Mouse (Mus musculus) layer of hippocampus, adult 2 months (tissue): ENCODE data around the gene Bcs1l. TPM values are rescaled to one million over a fixed set of nuclear protein-coding genes. Genes with fewer than 3 reads are reported as not detected.
A peak's percentile ranks its signal among the peaks of the same experiment; 100 is the strongest.

Experiments used
- DNase-seq, 2 experiments: peaks; one replicate each; pipeline ENCODE4 v3.0.0; 2022; ENCODE audit warnings: low spot score in 2 of 2
- H3K27ac ChIP-seq: fragments of 200-600 bp; 2 replicates; pipeline ENCODE4 v1.8.1; 2022
- H3K4me3 ChIP-seq: fragments of 200-600 bp; 2 replicates; pipeline ENCODE4 v1.8.1; 2022; ENCODE audit warnings: mild to moderate bottlenecking
- CTCF ChIP-seq: fragments of 200-600 bp; conservative IDR thresholded peaks from 2 replicates; pipeline ENCODE4 v1.8.1; 2022; ENCODE audit warnings: antibody characterized with exemption, mild to moderate bottlenecking, moderate library complexity
- microRNA-seq, 2 experiments: library from miRNA; unstranded; fragments of <30 nt; microRNA quantifications; one replicate each; pipeline ENCODE4 v1.2.0; 2021
- total RNA-seq, 2 experiments: library from RNA; stranded (reverse); gene quantifications; 2 replicates each; pipeline ENCODE4 v1.2.3; 2021

The Bcs1l gene
- total RNA-seq, 2 experiments from 2014 or later = 23.7 to 24.8 TPM

- peak overlapping the region; percentile 84 for H3K27ac ChIP-seq
Observed at GRCm38 (mm10) chr1:74600501-74601266, 12.6 kb downstream of the Bcs1l start.

DNA sequence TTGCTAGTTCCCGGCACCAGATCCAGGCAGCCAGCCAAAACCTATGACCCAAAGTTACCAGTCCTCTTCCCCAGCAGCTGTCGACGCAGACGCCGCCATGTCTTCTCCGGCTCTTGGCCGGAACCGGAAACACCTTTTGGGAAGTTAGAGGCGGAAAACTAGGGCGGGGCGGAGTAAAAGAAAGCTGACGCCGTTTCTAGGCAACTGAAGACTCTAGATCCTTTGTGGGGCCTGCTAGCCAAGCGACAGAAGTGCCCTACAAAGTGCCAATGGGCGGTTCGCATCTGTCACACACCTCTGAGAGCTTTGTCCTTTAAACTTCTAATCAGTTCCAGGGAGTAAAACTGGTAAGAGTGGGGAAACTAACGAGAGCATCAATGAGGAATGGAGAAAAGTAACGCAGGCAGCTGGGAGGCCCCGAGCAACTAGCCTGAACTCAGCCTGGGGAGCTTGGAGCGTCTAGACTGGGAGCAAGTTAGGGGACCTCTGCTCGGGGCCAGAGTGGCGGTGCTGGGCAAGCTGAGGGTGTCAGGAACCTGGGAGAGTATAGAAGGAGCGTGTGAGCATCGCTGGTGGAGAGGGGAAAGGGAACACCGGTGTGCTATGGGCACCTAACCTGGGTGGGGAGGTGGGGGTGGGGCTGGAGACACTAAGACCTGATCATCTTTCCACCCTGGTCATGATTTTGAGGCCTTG is 13.3 kb downstream of the Bcs1l start, which contains the start of the genes Rnf25 and Stk36:
Gene Rnf25, minus strand, starts transcription at position 131 of the 696 bp plus-strand sequence.
Gene Stk36, plus strand, starts transcription at position 179 of the 696 bp plus-strand sequence.
- peak; percentile 84 to 92 for DNase-seq
- peak within 1 kb of the TSS; percentile 84 for H3K27ac ChIP-seq

More at GRCm38 (mm10) chr1:74600501-74601266, 12.6 kb downstream of the Bcs1l start:
- H3K4me3 ChIP-seq = peak overlapping the region; percentile 74
- TF ChIP-seq CTCF = no peak
- DNase-seq = no peak

GRCm38 (mm10) chr1:74624183-74624582 is 36.1 kb downstream of the Bcs1l start:
- no peak for TF ChIP-seq CTCF

More for the DNA sequence above, 13.3 kb downstream of the Bcs1l start, which contains the start of the genes Rnf25 and Stk36:
- peak within 1 kb of the TSS; percentile 74 for H3K4me3 ChIP-seq
- TF ChIP-seq CTCF = no peak

GRCm38 (mm10) chr1:74626076-74626475 is 38.0 kb downstream of the Bcs1l start:
- no peak overlapping the region for H3K4me3 ChIP-seq
- no peak for TF ChIP-seq CTCF
- H3K27ac ChIP-seq = no peak overlapping the region
- no peak for DNase-seq

More at GRCm38 (mm10) chr1:74624183-74624582, 36.1 kb downstream of the Bcs1l start:
- Histone ChIP-seq H3K4me3 (no peak overlapping the region), H3K27ac (no peak overlapping the region)
- no peak for DNase-seq

GRCm38 (mm10) chr1:74628001-74628400 is 39.9 kb downstream of the Bcs1l start:
- H3K4me3 ChIP-seq = no peak overlapping the region
- TF ChIP-seq CTCF = no peak
- H3K27ac ChIP-seq = no peak overlapping the region
- DNase-seq = no peak

- Histone ChIP-seq H3K4me3 (no peak overlapping the region), H3K27ac (no peak overlapping the region)
- DNase-seq = no peak
- TF ChIP-seq CTCF = no peak
Observed at GRCm38 (mm10) chr1:74632734-74633133, 44.6 kb downstream of the Bcs1l start.

Small RNA genes lying within 50 kb of the gene (microRNA-seq; reads per million reads assigned to microRNA genes)
- 0 reads per million in 2 experiments for gene Gm25035

Other genes with a start within 250 kb of the Bcs1l start
- gene Catip, start 226.2 kb upstream of the Bcs1l start, total RNA-seq = 1 to 10 TPM; 1.1 to 1.8 TPM
- gene Slc11a1, start 213.1 kb upstream of the Bcs1l start, total RNA-seq = 1 to 10 TPM; 3.1 to 3.9 TPM
- 10 to 100 TPM; 26.4 to 28.8 TPM for gene Ctdsp1, start 196.8 kb upstream of the Bcs1l start, total RNA-seq
- under 1 TPM; 0.49 to 0.72 TPM for gene Vil1, start 178.9 kb upstream of the Bcs1l start, total RNA-seq
- 10 to 100 TPM; 21.9 to 24.0 TPM for gene Cnot9, start 82.2 kb upstream of the Bcs1l start, total RNA-seq
- 10 to 100 TPM; 18.4 to 20.4 TPM for gene Plcd4, start 45.4 kb upstream of the Bcs1l start, total RNA-seq
- 10 to 100 TPM; 22.9 to 23.4 TPM for gene Usp37, start 44.0 kb upstream of the Bcs1l start, total RNA-seq
- 10 to 100 TPM; 30.7 to 30.8 TPM for gene Zfp142, start within 50 bp of the Bcs1l start, total RNA-seq
- 10 to 100 TPM; 67.7 to 71.5 TPM for gene Rnf25, start 13.1 kb downstream of the Bcs1l start, total RNA-seq
- gene Stk36, start 13.2 kb downstream of the Bcs1l start, total RNA-seq = 1 to 10 TPM; 3.3 to 5.6 TPM
- 10 to 100 TPM; 23.9 to 24.5 TPM for gene Ttll4, start 73.5 kb downstream of the Bcs1l start, total RNA-seq
- gene Cyp27a1, start 125.3 kb downstream of the Bcs1l start, total RNA-seq = 1 to 10 TPM; 2.7 to 3.1 TPM
- gene Prkag3, start 160.9 kb downstream of the Bcs1l start, total RNA-seq = not detected
- 1 to 10 TPM in 1 of 2 experiments, under 1 TPM in 1; 0.79 to 1.1 TPM for gene Wnt6, start 183.6 kb downstream of the Bcs1l start, total RNA-seq
- gene Wnt10a, start 203.2 kb downstream of the Bcs1l start, total RNA-seq = 1 to 10 TPM; 2.5 to 3.3 TPM